Mouse (Mus musculus) liver, postnatal 0 days (tissue): Measurements from ENCODE around the gene Golph3l. TPM values are rescaled to one million over a fixed set of nuclear protein-coding genes. Genes with fewer than 3 reads are reported as not detected.

Experiments used
- ATAC-seq: fragments of 200-750 bp; cut with Nextera tagmentation; 2 replicates; pipeline ENCODE4 v1.8.0; 2017; ENCODE audit warnings: mild to moderate bottlenecking, moderate library complexity
- DNase-seq: peaks from one replicate; pipeline ENCODE4 v3.0.0-alpha.2; 2016
- H3K27ac ChIP-seq: fragments of 300-500 bp; sonication (generic); 2 replicates; pipeline ENCODE4 v1.5.1; 2014; ENCODE audit warnings: antibody characterized with exemption, moderate library complexity, mild to moderate bottlenecking, low read depth
- H3K27me3 ChIP-seq: fragments of 300-500 bp; sonication (generic); 2 replicates; pipeline ENCODE4 v1.6.1; 2014; ENCODE audit warnings: low read length, control low read depth, mixed read lengths; ENCODE audit not compliant: insufficient read depth
- H3K36me3 ChIP-seq: fragments of 300-500 bp; sonication (generic); replicated peaks from 2 replicates; pipeline ENCODE4 v1.6.1; 2014; ENCODE audit warnings: mild to moderate bottlenecking, control low read depth, low read length, moderate library complexity, mixed read lengths; ENCODE audit not compliant: insufficient read depth
- H3K4me1 ChIP-seq: fragments of 300-500 bp; sonication (generic); 2 replicates; pipeline ENCODE4 v1.6.1; 2014; ENCODE audit warnings: antibody characterized with exemption, mild to moderate bottlenecking, control low read depth; ENCODE audit not compliant: insufficient read depth
- H3K4me2 ChIP-seq: fragments of 300-500 bp; sonication (generic); 2 replicates; pipeline ENCODE4 v1.6.1; 2014; ENCODE audit warnings: low read depth, mild to moderate bottlenecking, low read length, moderate library complexity, mixed read lengths
- H3K4me3 ChIP-seq: fragments of 300-500 bp; sonication (generic); 2 replicates; pipeline ENCODE4 v1.5.1; 2014; ENCODE audit warnings: low read depth, low read length
- H3K9ac ChIP-seq: fragments of 300-500 bp; sonication (generic); replicated peaks from 2 replicates; pipeline ENCODE4 v1.6.1; 2014; ENCODE audit warnings: mild to moderate bottlenecking, moderate library complexity
- H3K9me3 ChIP-seq: fragments of 300-500 bp; sonication (generic); 2 replicates; pipeline ENCODE4 v1.6.1; 2016; ENCODE audit warnings: mild to moderate bottlenecking, control low read depth, low read length, mixed read lengths
- CTCF ChIP-seq: sonication (generic); IDR thresholded peaks from 2 replicates; pipeline ENCODE4 v1.5.1; 2016; ENCODE audit warnings: antibody characterized with exemption, low read depth
- EP300 ChIP-seq: IDR thresholded peaks from 2 replicates; pipeline ENCODE4 v1.6.1; 2016; ENCODE audit warnings: antibody characterized with exemption, low read depth, mild to moderate bottlenecking
- WGBS: fragments of 180-500 bp; shearing (Covaris S2); extraction: QIAGEN DNeasy Blood & Tissue Kit; methylation state at CpG from one replicate; pipeline ENCODE4 v1.1.7; 2014; ENCODE audit not compliant: insufficient replicate concordance; 5-methylcytosine and 5-hydroxymethylcytosine counted together
- polyA plus RNA-seq: library from polyadenylated mRNA; unstranded; fragments of >200 nt; fragmentation: Nextera tagmentation; extraction: Ambion mirVana; gene quantifications from 2 replicates; pipeline ENCODE4 v1.2.1, GENCODE M21; 2015

Golph3l gene
- polyA plus RNA-seq, 1 experiment from 2014 or later: 11.3 TPM

GRCm38 (mm10) chr3:95645313-95646235 is 56.8 kb downstream of the Golph3l start:
- WGBS: 40% methylated on average over 10 of the region's 10 CpGs
- no peak overlapping the region for H3K9ac ChIP-seq
- DNase-seq (peak; percentile 67), ATAC-seq (peak; percentile 48)
- no peak overlapping the region for H3K4me3 ChIP-seq
- no peaks in the 10 kb centered on the region for H3K36me3 ChIP-seq
- peak overlapping the region; percentile 13 for H3K4me2 ChIP-seq
- peak overlapping the region; percentile 51; the same call in 1 of the 2 replicates for H3K27ac ChIP-seq
- no peaks in the 10 kb centered on the region for H3K9me3 ChIP-seq
- H3K27me3 ChIP-seq: no peaks in the 10 kb centered on the region
- TF ChIP-seq CTCF: no peak
- TF ChIP-seq EP300: peak; percentile 45; the same call in 1 of the 2 replicates
- peaks cover 31% of the 10 kb centered on the region for H3K4me1 ChIP-seq

GRCm38 (mm10) chr3:95648016-95648415 is 59.3 kb downstream of the Golph3l start:
- H3K4me3 ChIP-seq: no peak overlapping the region
- DNase-seq: no peak
- H3K27me3 ChIP-seq: no peaks in the 10 kb centered on the region
- H3K4me2 ChIP-seq: no peak overlapping the region
- peaks cover 52% of the 10 kb centered on the region for H3K4me1 ChIP-seq
- H3K9ac ChIP-seq: no peak overlapping the region
- H3K27ac ChIP-seq: no peak overlapping the region
- no peak for ATAC-seq
- TF ChIP-seq CTCF (no peak), EP300 (no peak)
- no peaks in the 10 kb centered on the region for H3K9me3 ChIP-seq
- no peaks in the 10 kb centered on the region for H3K36me3 ChIP-seq
- WGBS: 91% methylated on average over 5 of the region's 5 CpGs

DNA sequence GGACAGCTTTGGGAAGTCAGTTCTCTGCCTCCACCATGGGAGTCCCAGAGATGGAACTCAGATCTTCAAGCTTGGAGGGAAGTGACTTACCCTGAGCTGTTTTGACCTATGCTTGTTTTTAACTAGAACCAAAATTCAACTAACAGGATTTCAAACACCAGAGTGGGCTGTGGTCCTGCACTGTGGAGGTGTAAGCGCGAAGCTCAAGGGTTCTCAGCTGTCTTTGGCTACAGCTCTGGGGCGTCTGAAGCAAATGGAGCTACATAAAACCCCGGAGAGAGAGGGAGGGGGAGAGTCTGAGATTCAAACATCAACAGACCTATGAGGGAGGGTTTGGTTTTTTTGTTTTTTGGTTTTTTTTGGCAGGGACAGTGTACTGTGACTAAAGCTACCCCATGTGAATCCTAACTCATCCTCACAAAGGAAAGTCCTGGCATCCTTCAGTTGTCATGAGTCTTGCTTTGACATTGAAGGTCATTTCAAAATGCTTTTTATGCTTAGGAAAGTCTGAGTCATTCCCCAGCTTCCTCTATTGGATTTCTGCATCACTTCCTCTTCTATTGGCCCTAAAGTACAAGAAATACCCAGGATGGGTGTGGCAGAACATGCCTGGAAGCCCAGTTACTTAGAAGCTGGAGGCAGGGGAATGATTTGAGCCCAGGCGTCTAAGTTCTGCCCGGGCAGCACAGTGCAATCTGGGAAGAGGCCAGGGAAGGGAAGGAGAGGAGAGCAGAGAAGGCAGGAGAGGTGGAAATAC is 61.7 kb downstream of the Golph3l start:
- Histone ChIP-seq H3K27me3 (no peaks in the 10 kb centered on the region), H3K9ac (no peak overlapping the region), H3K4me3 (no peak overlapping the region), H3K36me3 (no peaks in the 10 kb centered on the region), H3K9me3 (no peaks in the 10 kb centered on the region), H3K4me2 (0 out of 2 replicates have a peak overlapping the region, but pooled peaks have one; percentile 41), H3K27ac (peak overlapping the region; percentile 93), H3K4me1 (peaks cover 51% of the 10 kb centered on the region)
- WGBS: 46% methylated on average over 6 of the region's 6 CpGs
- DNase-seq: no peak
- peak; percentile 89 for TF ChIP-seq EP300
- no peak for TF ChIP-seq CTCF
- ATAC-seq: peak; percentile 58

GRCm38 (mm10) chr3:95651033-95651373 is 62.3 kb downstream of the Golph3l start:
- Histone ChIP-seq H3K9ac (no peak overlapping the region), H3K4me1 (peaks cover 46% of the 10 kb centered on the region), H3K9me3 (no peaks in the 10 kb centered on the region), H3K27me3 (no peaks in the 10 kb centered on the region), H3K4me2 (0 out of 2 replicates have a peak overlapping the region, but pooled peaks have one; percentile 41), H3K36me3 (no peaks in the 10 kb centered on the region), H3K4me3 (no peak overlapping the region), H3K27ac (peak overlapping the region; percentile 93)
- DNase-seq (no peak), ATAC-seq (peak; percentile 2; the same call in 1 of the 2 replicates)
- TF ChIP-seq CTCF (no peak), EP300 (no peak)
- WGBS: 68% methylated on average over 3 of the region's 3 CpGs

GRCm38 (mm10) chr3:95651391-95652203 is 62.9 kb downstream of the Golph3l start:
- H3K27ac ChIP-seq: peak overlapping the region; percentile 93
- no peaks in the 10 kb centered on the region for H3K27me3 ChIP-seq
- H3K4me1 ChIP-seq: peaks cover 43% of the 10 kb centered on the region
- peak overlapping the region; percentile 27; the same call in 1 of the 2 replicates for H3K4me2 ChIP-seq
- ATAC-seq (no peak), DNase-seq (no peak)
- WGBS: 68% methylated on average over 16 of the region's 16 CpGs
- no peak overlapping the region for H3K9ac ChIP-seq
- TF ChIP-seq EP300: no peak
- no peak overlapping the region for H3K4me3 ChIP-seq
- no peaks in the 10 kb centered on the region for H3K36me3 ChIP-seq
- H3K9me3 ChIP-seq: no peaks in the 10 kb centered on the region
